Comparison of ENCODE assay signal across 8 mouse cellular contexts in genomic region chr6:42325268-42325609, GRCm38 (mm10). TPM values are rescaled to one million over a fixed set of nuclear protein-coding genes. Genes with fewer than 3 reads are reported as not detected.
A peak's percentile ranks its signal among the peaks of the same experiment; 100 is the strongest.
DNase-seq lines count a peak whose midpoint lies in the region; ATAC-seq lines count a peak whose summit lies in the region.

No protein-coding gene starts in this region.

- peaks cover 3% of the 10 kb centered on the region; the same call in 1 of the 2 replicates for H3K36me3 ChIP-seq in hindbrain, embryonic 12.5 days

- DNase-seq in Muller cell, postnatal 12 days (ENCODE audit: inconsistent ontology term) = peak; percentile 74
- peak; percentile 87 for DNase-seq in cerebellum, adult 9-11 months
- peak; percentile 67 to 79 for DNase-seq in frontal cortex, postnatal 10 days (ENCODE audit: low spot score in 2 of 2)
- peak; percentile 91 to 92 for DNase-seq in layer of hippocampus, postnatal 10 days (ENCODE audit: low spot score in 2 of 2)
- DNase-seq in lung, postnatal 10 days = peak; percentile 86
- peak; percentile 74 for DNase-seq in ovary, postnatal 14 days (ENCODE audit: low spot score)
- DNase-seq in thymus, postnatal 14 days = peak; percentile 86

- H3K4me2 ChIP-seq in hindbrain, embryonic 12.5 days (replicated peaks) = peak overlapping the region; percentile 85

- peaks cover 4% of the 10 kb centered on the region; the same call in 1 of the 2 replicates for H3K27me3 ChIP-seq in hindbrain, embryonic 12.5 days

- H3K4me1 ChIP-seq in hindbrain, embryonic 12.5 days = peaks cover 15% of the 10 kb centered on the region

- peak overlapping the region; percentile 94 for H3K27ac ChIP-seq in hindbrain, embryonic 12.5 days

- peak overlapping the region; percentile 75 for H3K4me3 ChIP-seq in hindbrain, embryonic 12.5 days

- H3K9me3 ChIP-seq in hindbrain, embryonic 12.5 days (replicated peaks) = no peaks in the 10 kb centered on the region

- 2% methylated on average over 7 of the region's 7 CpGs for WGBS in hindbrain, embryonic 12.5 days

- peak overlapping the region; percentile 89 for H3K9ac ChIP-seq in hindbrain, embryonic 12.5 days

- 0 out of 2 replicates have a peak, but pooled peaks have one; percentile 20 for ATAC-seq in hindbrain, embryonic 12.5 days (ENCODE audit: low FRiP score)

RNA-seq across cellular contexts. Expression of gene Fam131b, which starts 0.8 kb away (rescaled TPM):
- 4.3 and 4.9 TPM in 2 replicates for polyA plus RNA-seq in hindbrain, embryonic 12.5 days (2016; fragmentation: Nextera tagmentation; extraction: Ambion mirVana)
- total RNA-seq in layer of hippocampus, postnatal 10 days (2021) = 10 to 100 TPM; 75.7 to 81.3 TPM

RNA-seq across cellular contexts. Expression of gene Zyx, which starts 24.2 kb away (rescaled TPM):
- polyA plus RNA-seq in hindbrain, embryonic 12.5 days (2016; fragmentation: Nextera tagmentation; extraction: Ambion mirVana) = 71.4 and 82.5 TPM in 2 replicates
- 10 to 100 TPM; 54.0 to 56.2 TPM for total RNA-seq in layer of hippocampus, postnatal 10 days (2021)

RNA-seq across cellular contexts. Expression of gene Clcn1, which starts 38.8 kb away (rescaled TPM):
- 1.4 and 1.7 TPM in 2 replicates for polyA plus RNA-seq in hindbrain, embryonic 12.5 days (2016; fragmentation: Nextera tagmentation; extraction: Ambion mirVana)
- total RNA-seq in layer of hippocampus, postnatal 10 days (2021) = 1 to 10 TPM; 2.9 to 4.2 TPM

RNA-seq across cellular contexts. Expression of gene Epha1, which starts 47.8 kb away (rescaled TPM):
- polyA plus RNA-seq in hindbrain, embryonic 12.5 days (2016; fragmentation: Nextera tagmentation; extraction: Ambion mirVana) = 1.9 and 2.4 TPM in 2 replicates
- under 1 TPM in 1 of 2 experiments, not detected in 1; 0.39 TPM for total RNA-seq in layer of hippocampus, postnatal 10 days (2021)

Comparison
In these comparisons a context has a peak if more than half of its experiments do, and no peak if none do; other contexts are left out.
1. Peak in every context shown above with its lines: DNase-seq, ATAC-seq, H3K4me3 ChIP-seq and H3K27ac ChIP-seq.